Mouse (Mus musculus) hindlimb bud, embryonic 11.5 days (tissue): ENCODE measurements around the gene Ecel1.

Experiments used
- DNase-seq: peaks from one replicate; pipeline ENCODE4 v3.0.0-alpha.2; 2012; ENCODE audit warnings: low read depth, low spot score; ENCODE audit errors: extremely low spot score

The Ecel1 gene

DNA sequence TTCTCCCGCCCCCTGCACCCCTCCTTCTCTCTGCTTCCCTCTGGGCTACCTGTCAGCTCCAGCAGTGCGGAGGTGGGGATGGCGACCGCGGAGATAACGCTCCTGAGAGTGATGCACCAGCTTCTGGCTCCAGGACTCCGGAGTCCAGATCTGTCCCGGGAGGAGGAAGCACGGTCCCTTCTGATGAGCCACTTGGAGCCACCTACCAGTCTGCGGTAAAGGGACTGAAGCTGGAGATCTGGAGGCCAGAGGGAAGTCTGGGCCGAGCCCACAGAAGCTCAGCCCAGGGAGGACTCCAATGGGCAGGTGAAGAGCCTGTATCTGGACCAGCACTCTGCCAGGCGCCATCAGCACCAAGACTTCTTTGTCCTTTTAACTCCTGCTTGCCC lies at the start of gene Ecel1:
Ecel1 (minus strand) TSS at position 323 of the 389 bp plus-strand sequence.
- no peak for DNase-seq

GRCm38 (mm10) chr1:87205502-87205901 lies 49.2 kb upstream of the Ecel1 start:
- no peak for DNase-seq

- no peak for DNase-seq
Observed at GRCm38 (mm10) chr1:87205038-87205437, 48.7 kb upstream of the Ecel1 start.

- no peak for DNase-seq
Observed at GRCm38 (mm10) chr1:87204465-87204864, 48.1 kb upstream of the Ecel1 start, which contains the start of gene Chrng. Gene Chrng (plus strand): TSS chr1:87204657.

- no peak for DNase-seq
Observed at GRCm38 (mm10) chr1:87203779-87204178, 47.5 kb upstream of the Ecel1 start.

DNA sequence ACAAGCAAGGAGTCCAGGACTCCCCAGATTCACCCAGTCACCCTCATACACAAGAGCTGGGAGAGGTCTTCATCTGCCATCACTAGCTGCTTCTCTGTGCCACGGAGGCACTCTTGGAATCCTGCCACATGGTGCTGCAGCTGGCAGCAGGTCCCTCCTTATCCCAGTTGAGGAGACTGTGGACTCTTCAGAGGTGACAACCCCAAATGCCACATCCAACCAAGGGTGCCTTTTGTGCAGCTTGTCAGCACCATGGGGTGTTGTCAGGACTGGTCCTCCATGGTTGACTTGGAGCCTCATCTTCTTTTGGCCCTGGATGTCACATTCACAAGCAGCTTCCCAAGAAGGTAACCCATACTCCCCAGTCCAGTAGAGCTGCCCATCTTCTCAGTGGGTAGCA lies 45.5 kb upstream of the Ecel1 start:
- DNase-seq = no peak

DNA sequence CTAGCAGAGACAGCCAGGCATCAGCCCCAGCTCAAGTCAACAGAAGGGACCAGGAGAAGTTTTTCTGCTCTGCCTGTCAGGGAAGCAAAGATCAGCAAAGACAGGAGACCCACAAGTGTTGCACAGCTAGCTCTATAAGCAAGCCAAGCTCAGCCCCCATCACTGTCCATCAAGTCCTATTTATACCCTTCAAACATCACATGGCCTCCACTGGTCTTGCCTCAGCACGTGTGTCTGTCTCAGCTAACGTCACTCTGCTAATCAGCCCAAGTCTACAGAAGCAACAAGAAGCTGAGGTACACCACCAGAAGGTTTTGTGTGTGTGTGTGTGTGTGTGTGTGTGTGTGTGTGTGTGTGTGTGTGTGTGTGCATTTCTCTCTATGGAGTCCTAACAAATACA lies 44.5 kb upstream of the Ecel1 start:
- no peak for DNase-seq

- no peak for DNase-seq
Observed at GRCm38 (mm10) chr1:87198119-87199065, 42.1 kb upstream of the Ecel1 start.

- no peak for DNase-seq
Observed at GRCm38 (mm10) chr1:87197296-87197695, 41.0 kb upstream of the Ecel1 start.

GRCm38 (mm10) chr1:87190429-87190828 lies 34.1 kb upstream of the Ecel1 start, which contains the start of gene Chrnd:
Gene Chrnd (plus strand): TSS chr1:87190607.
- no peak for DNase-seq

DNA sequence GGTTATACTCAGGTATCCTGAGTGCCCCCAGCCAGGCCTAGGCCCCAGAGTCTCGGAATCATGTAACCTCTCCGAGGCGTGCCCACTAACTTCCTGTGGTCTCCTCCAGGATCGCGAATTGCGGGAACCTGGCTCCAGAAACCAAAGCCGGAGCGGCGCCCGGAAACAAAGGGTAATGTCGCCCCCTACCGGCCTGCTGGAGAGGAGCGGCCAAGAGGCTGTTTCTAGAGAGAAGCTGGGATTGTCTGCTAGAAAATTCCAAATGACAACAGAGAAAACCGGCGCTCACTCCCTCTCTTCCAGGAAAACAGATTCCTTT lies 30.7 kb upstream of the Ecel1 start:
- DNase-seq = peak; percentile 46

GRCm38 (mm10) chr1:87186261-87187036 lies 30.1 kb upstream of the Ecel1 start:
- no peak for DNase-seq

GRCm38 (mm10) chr1:87185526-87185925 lies 29.2 kb upstream of the Ecel1 start:
- DNase-seq = no peak

DNA sequence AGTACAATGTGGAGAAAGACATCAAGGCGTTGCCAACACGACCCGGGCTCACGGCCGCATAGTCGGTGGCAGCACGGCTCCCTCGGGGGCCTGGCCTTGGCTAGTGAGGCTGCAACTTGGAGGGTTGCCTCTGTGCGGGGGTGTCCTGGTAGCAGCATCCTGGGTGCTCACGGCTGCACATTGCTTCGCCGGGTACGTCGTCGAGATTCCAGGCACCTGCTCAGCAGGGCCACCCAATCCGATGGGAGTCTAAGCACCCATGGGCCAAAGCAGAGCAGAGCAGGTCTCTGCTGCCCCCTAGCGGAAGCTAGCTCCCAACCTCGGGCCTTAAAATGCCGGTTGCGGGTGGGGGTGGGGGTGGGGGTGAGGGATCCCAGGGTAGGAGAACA lies 28.4 kb upstream of the Ecel1 start:
- no peak for DNase-seq

DNA sequence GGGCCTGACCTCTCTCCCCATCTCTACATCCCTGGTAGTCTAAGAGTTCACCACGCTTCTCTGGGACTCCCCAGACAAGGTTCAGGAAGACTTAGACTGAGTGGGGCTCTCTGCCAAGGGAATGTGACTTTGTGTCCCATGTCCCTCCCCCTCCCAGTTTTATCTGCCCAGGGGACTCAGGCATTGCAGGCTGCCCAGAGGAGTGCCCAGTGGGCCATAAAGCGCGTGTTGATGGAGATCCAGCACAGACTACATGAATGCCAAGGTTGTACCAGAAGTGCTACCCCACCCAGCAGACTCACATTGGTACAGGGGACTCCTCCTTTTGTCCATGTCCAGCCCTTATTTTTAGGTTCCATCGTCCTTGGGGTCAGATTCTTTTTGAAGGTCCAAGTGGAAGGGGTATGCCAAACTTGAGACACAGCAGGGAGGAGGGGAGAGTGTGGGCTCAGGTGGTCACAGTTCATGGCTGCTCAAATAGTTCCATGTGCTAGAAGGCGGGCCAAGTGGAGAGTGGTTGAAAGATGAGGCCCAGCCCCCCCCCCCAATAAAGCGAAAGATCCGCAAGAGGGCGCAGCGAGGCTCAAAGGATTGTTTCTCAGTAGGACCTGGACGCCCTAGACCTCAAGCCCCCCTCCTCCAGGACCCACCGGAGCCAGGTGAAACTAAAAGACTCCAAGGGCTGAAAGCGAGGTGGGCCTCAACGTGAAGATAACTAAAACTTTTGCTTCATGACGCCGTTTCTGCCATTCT lies 27.9 kb upstream of the Ecel1 start:
- DNase-seq = no peak

GRCm38 (mm10) chr1:87183013-87183412 lies 26.7 kb upstream of the Ecel1 start, which contains the start of gene Prss56:
Gene Prss56 (plus strand): TSS chr1:87183313.
- no peak for DNase-seq

- no peak for DNase-seq
Observed at GRCm38 (mm10) chr1:87180896-87181295, 24.6 kb upstream of the Ecel1 start.

DNA sequence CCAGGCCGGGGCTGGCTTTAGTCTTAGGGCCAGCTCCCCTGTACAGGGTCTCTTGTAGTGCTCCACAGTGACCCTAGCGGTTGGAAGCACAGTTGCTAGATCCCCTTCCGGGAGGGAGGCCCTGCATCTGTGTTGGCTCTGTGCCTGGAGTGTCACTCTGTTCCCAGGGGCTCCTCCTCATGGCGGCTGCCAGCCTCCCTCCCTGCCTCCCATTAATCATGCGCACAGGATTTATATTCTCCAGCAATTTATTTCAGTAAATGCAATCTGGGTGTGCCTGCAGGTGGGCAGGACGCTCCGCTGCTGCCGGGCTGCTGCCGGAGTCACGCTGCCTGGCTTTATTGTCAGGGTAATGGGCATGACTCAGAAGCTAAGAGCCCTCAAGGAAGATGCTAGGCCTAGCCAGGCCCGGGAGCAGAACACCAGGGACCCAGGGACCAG lies 19.6 kb upstream of the Ecel1 start:
- DNase-seq = no peak

DNA sequence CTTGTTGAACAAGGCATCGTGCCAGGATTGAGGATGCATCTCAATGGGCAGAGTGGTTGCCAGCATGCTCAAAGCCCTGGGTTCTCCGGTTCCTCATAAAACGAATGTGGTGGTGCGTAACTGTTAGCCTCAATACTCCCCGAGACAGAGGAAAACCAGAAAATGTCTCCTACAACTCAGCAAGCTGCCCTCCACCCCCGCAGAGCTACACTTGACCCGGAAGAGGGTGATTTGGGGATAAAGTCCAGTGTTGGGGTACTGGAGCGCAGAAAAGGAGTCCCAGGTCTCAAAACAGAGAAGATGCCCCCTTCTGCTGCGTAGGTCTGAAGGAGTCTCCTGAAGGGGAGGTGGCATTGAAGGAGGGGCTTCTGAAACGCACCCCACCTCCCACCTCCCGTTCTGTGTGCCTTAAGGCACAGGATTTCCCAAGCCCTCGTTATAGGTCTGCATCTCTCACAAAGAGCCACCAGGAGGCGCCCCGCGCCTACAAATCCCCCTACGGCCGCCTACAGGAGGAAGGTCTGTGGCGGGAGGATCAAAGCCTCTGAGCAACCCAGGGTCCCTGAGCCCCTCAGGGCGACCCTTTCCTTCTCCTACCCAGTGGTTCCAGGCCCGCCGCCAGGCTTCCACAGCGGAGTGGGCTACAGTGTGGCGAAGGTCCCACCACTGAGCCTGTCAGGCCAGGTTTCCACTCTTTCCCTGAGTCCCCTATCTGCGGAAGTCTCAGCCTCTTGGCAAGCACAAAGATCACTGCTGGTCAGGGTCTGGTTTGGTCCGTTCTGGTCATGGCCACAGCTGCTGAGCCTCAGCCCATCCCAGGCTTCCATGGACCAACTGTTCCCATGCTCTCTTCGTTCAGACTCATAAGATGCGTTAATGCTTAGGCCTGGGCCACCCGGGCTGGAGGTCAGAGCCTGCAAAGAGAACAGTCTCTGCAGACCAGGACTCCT lies 18.0 kb upstream of the Ecel1 start:
- peak; percentile 56 for DNase-seq

DNA sequence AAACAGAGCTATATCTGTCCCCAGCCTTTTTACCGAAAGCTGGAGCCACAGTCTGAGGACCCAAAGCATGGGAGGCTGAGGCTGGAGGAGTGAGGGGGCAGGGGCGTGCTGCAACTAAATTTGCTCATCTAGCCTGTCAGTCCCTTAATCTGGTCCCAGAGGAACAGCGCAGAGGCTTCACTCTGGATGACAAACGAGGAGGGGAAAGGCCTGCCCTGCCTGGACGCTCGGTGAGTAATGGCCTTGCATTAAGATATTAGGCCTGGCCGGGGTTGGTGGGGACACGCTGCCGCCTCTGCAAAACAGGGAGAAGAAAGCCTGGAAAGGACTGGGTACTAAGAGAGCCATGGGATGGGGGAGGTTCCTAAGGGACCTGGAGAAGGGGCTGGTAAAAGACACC lies 16.0 kb upstream of the Ecel1 start:
- DNase-seq = no peak
